Mouse (Mus musculus): ENCODE measurements around the gene Arhgap15. TPM values are rescaled to one million over a fixed set of nuclear protein-coding genes. Genes with fewer than 3 reads are reported as not detected.

The Arhgap15 gene
- total and polyA plus RNA-seq, 3 experiments = 0.39 to 1.2 (median 0.70) TPM

- Histone ChIP-seq H3K79me2 (replicated peaks; ENCODE audit: control insufficient read depth, insufficient read depth, low read length) (no peaks in the 10 kb centered on the region), H3K4me1 (ENCODE audit: control insufficient read depth, insufficient read depth, low read length) (no peaks in the 10 kb centered on the region), H3K4me3 (no peak overlapping the region), H3K9ac (ENCODE audit: low read depth, low read length) (no peak overlapping the region), H3K36me3 (ENCODE audit: control insufficient read depth, insufficient read depth, low read length) (no peaks in the 10 kb centered on the region), H3K27ac (no peak overlapping the region), H3K27me3 (ENCODE audit: control insufficient read depth, insufficient read depth, low read length) (no peaks in the 10 kb centered on the region)
- TF ChIP-seq EP300 (IDR thresholded peaks at IDR 0.05; ENCODE audit: insufficient read depth, low read depth, low read length) (no peak), CTCF (IDR thresholded peaks at IDR 0.05) (no peak), POLR2A (IDR thresholded peaks at IDR 0.05; ENCODE audit: insufficient read depth, low read depth, low read length) (no peak)
- intact Hi-C loops (cut with DNase I) = no loop called here
- WGBS = 65% methylated on average over 4 of the region's 4 CpGs
- no peak for DNase-seq
Measured at GRCm38 (mm10) chr2:44353594-44353993, 605.0 kb downstream of the Arhgap15 start.

GRCm38 (mm10) chr2:44354786-44355185, 606.2 kb downstream of the Arhgap15 start:
- Histone ChIP-seq H3K4me1 (ENCODE audit: control insufficient read depth, insufficient read depth, low read length) (no peaks in the 10 kb centered on the region), H3K36me3 (ENCODE audit: control insufficient read depth, insufficient read depth, low read length) (no peaks in the 10 kb centered on the region), H3K4me3 (no peak overlapping the region), H3K27me3 (ENCODE audit: control insufficient read depth, insufficient read depth, low read length) (no peaks in the 10 kb centered on the region), H3K79me2 (replicated peaks; ENCODE audit: control insufficient read depth, insufficient read depth, low read length) (no peaks in the 10 kb centered on the region), H3K9ac (ENCODE audit: low read depth, low read length) (no peak overlapping the region), H3K27ac (no peak overlapping the region)
- TF ChIP-seq POLR2A (IDR thresholded peaks at IDR 0.05; ENCODE audit: insufficient read depth, low read depth, low read length) (no peak), EP300 (IDR thresholded peaks at IDR 0.05; ENCODE audit: insufficient read depth, low read depth, low read length) (no peak), CTCF (IDR thresholded peaks at IDR 0.05) (no peak)
- WGBS = 74% methylated on average over 4 of the region's 4 CpGs
- intact Hi-C loops (cut with DNase I) = no loop called here
- no peak for DNase-seq

- H3K4me3 ChIP-seq = no peak overlapping the region
- no peak overlapping the region for H3K27ac ChIP-seq
- no peaks in the 10 kb centered on the region for H3K79me2 ChIP-seq (replicated peaks; ENCODE audit: control insufficient read depth, insufficient read depth, low read length)
- no peaks in the 10 kb centered on the region for H3K36me3 ChIP-seq (ENCODE audit: control insufficient read depth, insufficient read depth, low read length)
- intact Hi-C loops (cut with DNase I) = no loop called here
- no peaks in the 10 kb centered on the region for H3K4me1 ChIP-seq (ENCODE audit: control insufficient read depth, insufficient read depth, low read length)
- H3K27me3 ChIP-seq (ENCODE audit: control insufficient read depth, insufficient read depth, low read length) = no peaks in the 10 kb centered on the region
- WGBS = 65% methylated on average over 11 of the region's 11 CpGs
- no peak overlapping the region for H3K9ac ChIP-seq (ENCODE audit: low read depth, low read length)
- no peak for DNase-seq
- TF ChIP-seq CTCF (IDR thresholded peaks at IDR 0.05) = no peak
- no peak for TF ChIP-seq EP300 (IDR thresholded peaks at IDR 0.05; ENCODE audit: insufficient read depth, low read depth, low read length)
- TF ChIP-seq POLR2A (IDR thresholded peaks at IDR 0.05; ENCODE audit: insufficient read depth, low read depth, low read length) = no peak
Measured at GRCm38 (mm10) chr2:44355316-44355715, 606.7 kb downstream of the Arhgap15 start.

- no peak for TF ChIP-seq CTCF (IDR thresholded peaks at IDR 0.05)
- no peak for TF ChIP-seq POLR2A (IDR thresholded peaks at IDR 0.05; ENCODE audit: insufficient read depth, low read depth, low read length)
- no peak for TF ChIP-seq EP300 (IDR thresholded peaks at IDR 0.05; ENCODE audit: insufficient read depth, low read depth, low read length)
- Histone ChIP-seq H3K27ac (no peak overlapping the region), H3K79me2 (replicated peaks; ENCODE audit: control insufficient read depth, insufficient read depth, low read length) (no peaks in the 10 kb centered on the region), H3K36me3 (ENCODE audit: control insufficient read depth, insufficient read depth, low read length) (no peaks in the 10 kb centered on the region), H3K4me3 (no peak overlapping the region), H3K4me1 (ENCODE audit: control insufficient read depth, insufficient read depth, low read length) (no peaks in the 10 kb centered on the region), H3K9ac (ENCODE audit: low read depth, low read length) (no peak overlapping the region), H3K27me3 (ENCODE audit: control insufficient read depth, insufficient read depth, low read length) (no peaks in the 10 kb centered on the region)
- WGBS = 78% methylated on average over 5 of the region's 5 CpGs
- DNase-seq = no peak
- intact Hi-C loops (cut with DNase I) = no loop called here
Measured at GRCm38 (mm10) chr2:44356248-44356886, 607.7 kb downstream of the Arhgap15 start.

GRCm38 (mm10) chr2:44356887-44357251, 608.2 kb downstream of the Arhgap15 start:
- Histone ChIP-seq H3K4me1 (ENCODE audit: control insufficient read depth, insufficient read depth, low read length) (no peaks in the 10 kb centered on the region), H3K4me3 (no peak overlapping the region), H3K27ac (no peak overlapping the region), H3K9ac (ENCODE audit: low read depth, low read length) (no peak overlapping the region), H3K27me3 (ENCODE audit: control insufficient read depth, insufficient read depth, low read length) (no peaks in the 10 kb centered on the region), H3K36me3 (ENCODE audit: control insufficient read depth, insufficient read depth, low read length) (no peaks in the 10 kb centered on the region), H3K79me2 (replicated peaks; ENCODE audit: control insufficient read depth, insufficient read depth, low read length) (no peaks in the 10 kb centered on the region)
- TF ChIP-seq EP300 (IDR thresholded peaks at IDR 0.05; ENCODE audit: insufficient read depth, low read depth, low read length) (no peak), CTCF (IDR thresholded peaks at IDR 0.05) (no peak), POLR2A (IDR thresholded peaks at IDR 0.05; ENCODE audit: insufficient read depth, low read depth, low read length) (no peak)
- intact Hi-C loops (cut with DNase I) = no loop called here
- DNase-seq = no peak
- WGBS = 89% methylated on average over 6 of the region's 6 CpGs

- WGBS = 76% methylated on average over 2 of the region's 2 CpGs
- no peaks in the 10 kb centered on the region for H3K27me3 ChIP-seq (ENCODE audit: control insufficient read depth, insufficient read depth, low read length)
- H3K79me2 ChIP-seq (replicated peaks; ENCODE audit: control insufficient read depth, insufficient read depth, low read length) = no peaks in the 10 kb centered on the region
- no peak overlapping the region for H3K4me3 ChIP-seq
- no peak overlapping the region for H3K27ac ChIP-seq
- no peak for DNase-seq
- no peak overlapping the region for H3K9ac ChIP-seq (ENCODE audit: low read depth, low read length)
- intact Hi-C loops (cut with DNase I) = no loop called here
- no peaks in the 10 kb centered on the region for H3K4me1 ChIP-seq (ENCODE audit: control insufficient read depth, insufficient read depth, low read length)
- no peaks in the 10 kb centered on the region for H3K36me3 ChIP-seq (ENCODE audit: control insufficient read depth, insufficient read depth, low read length)
- no peak for TF ChIP-seq EP300 (IDR thresholded peaks at IDR 0.05; ENCODE audit: insufficient read depth, low read depth, low read length)
- no peak for TF ChIP-seq POLR2A (IDR thresholded peaks at IDR 0.05; ENCODE audit: insufficient read depth, low read depth, low read length)
- no peak for TF ChIP-seq CTCF (IDR thresholded peaks at IDR 0.05)
Measured at GRCm38 (mm10) chr2:44380225-44380624, 631.6 kb downstream of the Arhgap15 start.

Measured in heart, adult 2 months (tissue).